Mouse (Mus musculus) lung, postnatal 0 days (tissue): ENCODE results near the gene Enah.

Experiments used
- CTCF ChIP-seq: IDR thresholded peaks from 2 replicates; pipeline ENCODE4 v1.5.1; 2016; ENCODE audit warnings: antibody characterized with exemption, mild to moderate bottlenecking
- EP300 ChIP-seq: IDR thresholded peaks from 2 replicates; pipeline ENCODE4 v1.6.1; 2016; ENCODE audit warnings: antibody characterized with exemption, mild to moderate bottlenecking, control low read depth

DNA sequence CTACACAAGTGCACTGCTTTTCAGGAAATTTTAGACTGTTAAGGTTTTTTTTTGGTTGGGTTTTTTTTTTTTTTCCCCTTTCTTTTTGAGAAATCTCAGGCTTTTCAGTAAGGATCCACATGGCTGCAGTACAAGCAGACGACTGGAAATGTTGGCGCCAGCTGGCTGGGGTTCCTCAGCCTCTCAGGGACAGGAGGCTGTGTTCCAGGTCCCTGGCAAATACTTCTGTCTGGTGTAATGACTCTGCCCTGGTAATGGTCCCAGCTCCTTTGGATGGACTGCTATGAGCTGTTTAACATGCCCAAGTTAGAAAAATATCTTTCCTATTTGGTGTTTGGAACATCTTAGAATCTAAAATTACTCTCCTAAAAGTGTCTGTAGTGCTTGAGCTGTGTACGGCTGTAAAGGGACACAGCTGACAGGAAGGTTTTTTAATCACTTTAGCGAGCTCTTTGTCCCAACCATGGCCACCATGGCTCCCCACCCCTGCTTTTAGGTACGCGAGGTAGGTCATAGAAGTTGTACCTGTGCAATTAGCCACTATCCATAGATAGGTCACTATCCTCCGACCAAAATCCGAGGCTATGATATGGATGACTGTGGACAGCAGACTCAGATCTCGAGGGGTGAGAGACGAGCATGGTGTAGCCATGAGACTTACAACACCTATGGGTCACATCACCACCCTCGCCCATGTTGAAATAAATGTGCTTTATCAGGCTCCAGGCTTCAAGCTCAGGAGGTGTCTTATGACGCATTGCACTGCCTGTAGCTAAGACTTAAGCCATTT lies 168.1 kb downstream of the Enah start:
- TF ChIP-seq CTCF (no peak), EP300 (no peak)
